ENCODE assay signal across 9 mouse cellular contexts in genomic region chr11:76456897-76457296, GRCm38 (mm10). TPM values are rescaled to one million over a fixed set of nuclear protein-coding genes. Genes with fewer than 3 reads are reported as not detected.
DNase-seq lines count a peak whose midpoint lies in the region; ATAC-seq lines count a peak whose summit lies in the region.
"Had no signal": no experiment of that assay in that cellular context is flagged by ENCODE, and none has a peak within 500 bp of the region (broad histone marks: within the 10 kb centered on the region; RNA-seq: fewer than 3 reads in every experiment).

No protein-coding gene starts in this region.

- DNase-seq in heart, embryonic 10.5 days (ENCODE audit: low spot score): no peak
- DNase-seq in neural tube, embryonic 10.5 days (ENCODE audit: extremely low spot score, low spot score): no peak
- DNase-seq in thymus, postnatal 14 days: peak; percentile 41
- DNase-seq in adrenal gland, postnatal 4 days (ENCODE audit: low spot score in 2 of 2): no peak
- DNase-seq in left cerebral cortex, adult 8-10 months (ENCODE audit: low spot score in 2 of 2): no peak

- peaks cover 15% of the 10 kb centered on the region for H3K4me1 ChIP-seq in heart, embryonic 10.5 days
- H3K4me1 ChIP-seq in heart, embryonic 11.5 days (ENCODE audit: control insufficient read depth, insufficient read depth, low read length): peaks cover 8% of the 10 kb centered on the region
- peaks cover 14% of the 10 kb centered on the region; the same call in 1 of the 2 replicates for H3K4me1 ChIP-seq in neural tube, embryonic 12.5 days
- H3K4me1 ChIP-seq in intestine, embryonic 16.5 days (ENCODE audit: control insufficient read depth, insufficient read depth, low read length): no peaks in the 10 kb centered on the region

- no peaks in the 10 kb centered on the region for H3K9me3 ChIP-seq in heart, embryonic 10.5 days
- H3K9me3 ChIP-seq in heart, embryonic 11.5 days (replicated peaks; ENCODE audit: control insufficient read depth, low read length): no peaks in the 10 kb centered on the region
- H3K9me3 ChIP-seq in neural tube, embryonic 12.5 days: no peaks in the 10 kb centered on the region
- H3K9me3 ChIP-seq in intestine, embryonic 16.5 days (ENCODE audit: control insufficient read depth, low read length): no peaks in the 10 kb centered on the region
- H3K9me3 ChIP-seq: limb, embryonic 15.5 days had no signal

- H3K36me3 ChIP-seq in heart, embryonic 10.5 days: peaks cover 69% of the 10 kb centered on the region
- peaks cover 14% of the 10 kb centered on the region for H3K36me3 ChIP-seq in heart, embryonic 11.5 days (ENCODE audit: control insufficient read depth, insufficient read depth, low read length)
- peaks cover 60% of the 10 kb centered on the region for H3K36me3 ChIP-seq in neural tube, embryonic 12.5 days
- H3K36me3 ChIP-seq in intestine, embryonic 16.5 days (ENCODE audit: control insufficient read depth, insufficient read depth, low read length): peaks cover 14% of the 10 kb centered on the region; the same call in 1 of the 2 replicates

- no peak overlapping the region for H3K4me2 ChIP-seq in heart, embryonic 11.5 days
- no peak overlapping the region for H3K4me2 ChIP-seq in neural tube, embryonic 12.5 days (replicated peaks)
- no peak overlapping the region for H3K4me2 ChIP-seq in intestine, embryonic 16.5 days (ENCODE audit: low read depth, low read length)
- H3K4me2 ChIP-seq: limb, embryonic 15.5 days had no signal

- 84% methylated on average over 10 of the region's 10 CpGs for WGBS in heart, embryonic 10.5 days
- 73% methylated on average over 10 of the region's 10 CpGs for WGBS in heart, embryonic 11.5 days (ENCODE audit: insufficient replicate concordance)
- WGBS in neural tube, embryonic 12.5 days: 68% methylated on average over 10 of the region's 10 CpGs
- 79% methylated on average over 10 of the region's 10 CpGs for WGBS in intestine, embryonic 16.5 days

- ATAC-seq in heart, embryonic 11.5 days (replicated peaks; ENCODE audit: insufficient number of reproducible peaks, low FRiP score, low TSS enrichment): no peak
- peak; percentile 38; the same call in 1 of the 2 replicates for ATAC-seq in neural tube, embryonic 12.5 days (ENCODE audit: low FRiP score, low read depth)
- ATAC-seq in intestine, embryonic 16.5 days: peak; percentile 35; the same call in 1 of the 2 replicates

- no peak overlapping the region for H3K4me3 ChIP-seq in heart, embryonic 10.5 days
- H3K4me3 ChIP-seq in heart, embryonic 11.5 days (ENCODE audit: low read depth, low read length): no peak overlapping the region
- H3K4me3 ChIP-seq in neural tube, embryonic 12.5 days: no peak overlapping the region
- H3K4me3 ChIP-seq in intestine, embryonic 16.5 days (ENCODE audit: low read length): no peak overlapping the region
- H3K4me3 ChIP-seq: limb, embryonic 15.5 days had no signal

- no peaks in the 10 kb centered on the region for H3K27me3 ChIP-seq in heart, embryonic 10.5 days (ENCODE audit: insufficient read depth, poor library complexity, severe bottlenecking)
- no peaks in the 10 kb centered on the region for H3K27me3 ChIP-seq in heart, embryonic 11.5 days (ENCODE audit: control insufficient read depth, insufficient read depth, low read length)
- H3K27me3 ChIP-seq in neural tube, embryonic 12.5 days (replicated peaks): no peaks in the 10 kb centered on the region
- H3K27me3 ChIP-seq in intestine, embryonic 16.5 days (replicated peaks; ENCODE audit: control insufficient read depth, insufficient read depth, low read length): no peaks in the 10 kb centered on the region
- H3K27me3 ChIP-seq: limb, embryonic 15.5 days had no signal

- no peak overlapping the region for H3K9ac ChIP-seq in heart, embryonic 11.5 days (ENCODE audit: low read depth, low read length)
- H3K9ac ChIP-seq in neural tube, embryonic 12.5 days: no peak overlapping the region
- no peak overlapping the region for H3K9ac ChIP-seq in intestine, embryonic 16.5 days (ENCODE audit: low read depth, low read length)
- H3K9ac ChIP-seq: limb, embryonic 15.5 days had no signal

- H3K27ac ChIP-seq in heart, embryonic 10.5 days: peak overlapping the region; percentile 31; the same call in 1 of the 2 replicates
- H3K27ac ChIP-seq in heart, embryonic 11.5 days (ENCODE audit: low read depth, low read length): no peak overlapping the region
- no peak overlapping the region for H3K27ac ChIP-seq in neural tube, embryonic 12.5 days
- no peak overlapping the region for H3K27ac ChIP-seq in intestine, embryonic 16.5 days (ENCODE audit: low read length)
- H3K27ac ChIP-seq: limb, embryonic 15.5 days had no signal

RNA-seq across cellular contexts. Expression of gene Timm22, which starts 50.1 kb away (rescaled TPM):
- polyA plus RNA-seq in heart, embryonic 10.5 days (2016; fragmentation: Nextera tagmentation; extraction: Ambion mirVana): 120 and 129 TPM in 2 replicates
- polyA plus RNA-seq in heart, embryonic 11.5 days (2014; fragmentation: Nextera tagmentation; extraction: Ambion mirVana): 108 and 110 TPM in 2 replicates
- 120 and 132 TPM in 2 replicates for polyA plus RNA-seq in neural tube, embryonic 12.5 days (2016; fragmentation: Nextera tagmentation; extraction: Ambion mirVana)
- 92.8 and 96.6 TPM in 2 replicates for polyA plus RNA-seq in intestine, embryonic 16.5 days (2015; fragmentation: Nextera tagmentation; extraction: Ambion mirVana)
- total RNA-seq in adrenal gland, postnatal 4 days (2021): 10 to 100 TPM; 46.5 to 52.9 TPM
- 10 to 100 TPM; 28.9 to 39.8 (median 30.8) TPM for total RNA-seq in left cerebral cortex, adult 8-10 months (2022)

RNA-seq across cellular contexts. Expression of gene Nxn, which starts 58.0 kb away (rescaled TPM):
- polyA plus RNA-seq in heart, embryonic 10.5 days (2016; fragmentation: Nextera tagmentation; extraction: Ambion mirVana): 27.9 and 34.5 TPM in 2 replicates
- 21.6 and 24.8 TPM in 2 replicates for polyA plus RNA-seq in heart, embryonic 11.5 days (2014; fragmentation: Nextera tagmentation; extraction: Ambion mirVana)
- polyA plus RNA-seq in neural tube, embryonic 12.5 days (2016; fragmentation: Nextera tagmentation; extraction: Ambion mirVana): 64.1 and 64.4 TPM in 2 replicates
- 20.1 and 25.7 TPM in 2 replicates for polyA plus RNA-seq in intestine, embryonic 16.5 days (2015; fragmentation: Nextera tagmentation; extraction: Ambion mirVana)
- total RNA-seq in adrenal gland, postnatal 4 days (2021): 10 to 100 TPM; 26.4 to 28.3 TPM
- total RNA-seq in left cerebral cortex, adult 8-10 months (2022): 10 to 100 TPM in 3 of 4 experiments, 1 to 10 TPM in 1; 9.5 to 12.5 (median 10.9) TPM
